Mouse (Mus musculus) kidney, postnatal 36 days (tissue): ENCODE measurements at regions not wholly inside any gene's neighbourhood (a gene's known extent, or its start where the extent isn't known, plus 50 kb on each side); places are given as distances from the start of the nearest gene placed in this dataset.

Source experiments
- DNase-seq, 2 experiments: peaks; one replicate each; pipeline ENCODE4 v3.0.0; 2021 to 2022; ENCODE audit warnings: mixed read lengths in 2 of 2

DNA sequence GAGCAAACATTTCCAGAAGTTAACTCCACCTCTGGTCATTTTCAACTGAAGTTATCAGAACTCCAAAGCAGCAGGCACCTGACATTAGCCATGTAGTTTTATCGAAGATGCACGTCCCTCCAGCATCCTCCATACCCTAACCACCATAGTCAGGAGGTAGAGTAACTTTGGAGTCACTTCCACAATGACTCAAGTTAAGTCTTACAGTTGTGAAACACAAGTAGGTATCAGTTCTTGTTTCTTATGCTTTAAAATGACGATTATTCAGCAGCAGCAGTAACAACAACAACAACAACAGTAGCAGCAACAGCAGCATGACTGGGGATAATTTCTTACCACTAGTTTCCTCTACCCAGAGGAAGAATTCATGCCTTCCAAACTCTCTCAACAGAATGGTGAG is 51.3 kb upstream of the Tank start:
- no peak for DNase-seq

- DNase-seq, result no peak
Observed at GRCm38 (mm10) chr2:61524060-61524734, 54.2 kb upstream of the Tank start.

GRCm38 (mm10) chr2:61514445-61515123 is 63.8 kb upstream of the Tank start:
- DNase-seq, result no peak

- no peak for DNase-seq
Observed at GRCm38 (mm10) chr2:61513787-61514444, 64.5 kb upstream of the Tank start.

- no peak for DNase-seq
Observed at GRCm38 (mm10) chr2:61503594-61503993, 74.8 kb upstream of the Tank start.

GRCm38 (mm10) chr2:61501922-61502321 is 76.5 kb upstream of the Tank start:
- no peak for DNase-seq

DNA sequence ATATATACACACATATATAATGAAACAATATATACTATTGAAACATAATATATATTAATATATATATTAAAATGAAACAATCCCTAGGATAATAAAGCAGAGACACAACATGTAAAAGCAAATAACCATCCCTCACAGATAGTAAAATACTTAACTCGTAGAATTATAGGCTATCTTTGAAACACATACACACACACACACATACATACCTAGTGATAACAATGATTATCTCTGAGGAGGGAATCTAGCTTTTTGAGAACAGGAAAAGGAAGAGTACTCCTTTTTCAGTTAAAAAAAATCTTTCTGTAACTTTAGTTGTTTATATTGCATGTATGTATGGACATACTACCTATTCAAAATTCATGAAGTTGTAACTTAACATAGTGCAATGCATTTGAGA is 79.1 kb upstream of the Tank start:
- no peak for DNase-seq

- DNase-seq, result no peak
Observed at GRCm38 (mm10) chr2:61497930-61498329, 80.5 kb upstream of the Tank start.

DNA sequence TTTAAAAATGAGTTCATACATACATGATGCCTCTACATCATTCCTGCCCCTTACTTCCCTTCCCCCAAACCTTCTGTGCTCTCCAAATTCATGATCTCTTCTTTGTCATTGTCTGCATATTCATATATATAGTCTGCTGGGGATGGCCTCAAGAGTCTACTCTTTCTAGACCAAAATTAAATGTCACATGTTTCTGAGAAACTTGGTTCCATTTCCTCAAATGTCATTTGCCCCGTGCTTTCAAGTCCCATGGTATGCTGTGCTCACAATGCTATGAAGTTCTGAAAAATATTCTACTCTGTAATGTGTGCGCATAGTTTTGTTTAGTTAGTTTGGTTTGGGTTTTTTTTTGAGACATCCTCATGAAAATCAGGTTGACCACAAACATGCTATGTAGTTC is 81.4 kb upstream of the Tank start:
- DNase-seq, result no peak

DNA sequence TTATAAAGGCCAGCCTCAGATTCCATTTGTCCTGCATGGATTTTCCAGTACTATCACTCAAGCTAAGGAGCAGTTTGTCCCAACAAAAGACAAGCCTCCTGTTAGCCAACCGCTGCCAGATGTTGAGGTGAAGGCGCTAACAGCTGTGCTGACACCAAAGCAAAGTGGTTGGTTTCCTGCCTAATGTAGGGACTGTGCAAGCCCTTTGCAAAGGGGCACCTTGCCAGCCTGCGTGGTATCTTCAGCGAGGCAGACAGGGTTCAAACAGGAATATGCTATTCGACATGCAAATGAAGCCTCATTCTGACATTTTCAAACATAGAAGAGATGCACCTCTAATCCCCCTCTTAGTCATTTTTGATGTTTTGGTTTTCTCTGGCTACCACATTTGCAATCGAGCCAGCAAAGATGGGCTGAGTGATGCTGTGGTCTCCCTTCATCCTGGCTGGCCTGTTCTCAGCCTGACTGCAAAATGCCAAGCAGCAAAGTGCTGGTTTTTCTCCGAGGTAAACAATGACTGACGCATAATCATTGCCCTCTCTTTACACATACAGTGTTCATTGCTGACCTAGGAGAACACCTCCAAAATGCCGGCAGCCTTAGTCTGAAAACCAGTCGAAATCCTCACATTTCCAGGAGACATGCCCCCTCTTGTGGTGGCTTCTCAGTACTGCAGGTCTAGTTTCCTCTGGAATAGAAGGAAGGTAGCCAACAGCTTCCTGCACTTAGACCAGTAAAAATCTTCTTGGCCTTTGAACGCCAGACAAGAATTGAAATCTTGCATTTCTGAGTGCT is 84.3 kb upstream of the Tank start:
- DNase-seq, result peak; percentile 59 to 87

DNA sequence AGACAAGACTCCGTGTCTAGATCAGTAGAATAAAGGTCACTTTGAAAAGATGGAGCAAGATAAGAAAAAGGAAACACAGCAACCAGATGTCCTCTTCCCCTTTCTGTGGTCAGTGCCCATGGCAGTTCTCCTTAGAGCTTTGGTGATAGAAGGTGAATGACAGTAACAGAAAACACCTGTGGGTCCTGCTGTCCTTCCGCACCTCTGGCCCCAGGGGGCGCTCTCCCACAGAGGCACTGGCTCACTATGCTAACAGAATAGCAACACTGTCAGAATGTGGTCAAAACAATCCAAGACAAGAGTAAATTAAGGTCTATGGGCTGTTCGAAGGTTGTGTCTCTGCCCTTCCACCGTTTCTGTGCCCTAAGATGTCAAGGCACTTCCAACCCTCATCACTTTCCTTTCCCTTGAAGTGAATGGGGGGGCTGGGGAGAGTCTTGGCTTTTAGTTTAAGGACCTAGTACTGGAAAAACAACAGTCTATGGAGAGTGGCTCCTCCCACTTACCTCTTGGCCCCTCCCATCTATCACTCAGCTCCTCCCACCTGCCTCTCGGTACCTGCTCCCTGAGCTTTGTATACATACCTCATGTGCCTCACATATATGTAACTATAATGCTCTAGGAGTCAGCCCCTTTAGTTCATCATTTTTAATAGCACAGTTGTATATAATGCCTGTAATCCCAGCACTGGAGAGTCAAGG is 86.2 kb upstream of the Tank start:
- peak in 1 of 2 experiments; percentile 50 for DNase-seq

DNA sequence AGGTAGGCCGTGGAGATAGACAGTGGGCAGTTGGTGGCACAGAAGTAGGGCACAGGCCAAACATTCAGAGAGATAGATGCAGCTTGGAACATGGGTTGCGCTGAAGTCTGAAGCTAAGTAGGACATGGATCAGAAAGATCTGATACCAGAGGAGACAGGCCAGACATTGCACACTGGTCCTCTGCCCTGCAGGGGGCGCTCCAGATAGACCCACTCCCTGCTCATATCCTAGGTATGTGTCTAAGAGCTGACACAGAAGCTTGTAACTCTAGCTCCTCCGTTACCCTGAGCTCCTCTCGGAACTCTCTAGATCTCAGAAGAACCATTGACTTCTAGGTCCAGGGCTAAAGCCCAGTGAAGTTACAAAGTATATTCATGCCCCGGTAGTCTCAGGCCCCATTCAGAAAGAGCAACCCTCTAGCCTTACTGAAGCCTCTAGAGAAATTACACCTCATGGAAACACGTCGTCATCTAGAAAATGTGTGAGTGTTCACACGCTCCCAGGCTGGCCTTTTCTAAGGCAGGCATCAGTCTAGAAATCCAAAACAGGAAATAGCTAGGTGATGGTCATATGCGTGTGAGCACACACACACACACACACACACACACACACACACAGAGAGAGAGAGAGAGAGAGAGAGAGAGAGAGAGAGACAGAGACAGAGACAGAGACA is 87.8 kb upstream of the Tank start:
- DNase-seq, result no peak

DNA sequence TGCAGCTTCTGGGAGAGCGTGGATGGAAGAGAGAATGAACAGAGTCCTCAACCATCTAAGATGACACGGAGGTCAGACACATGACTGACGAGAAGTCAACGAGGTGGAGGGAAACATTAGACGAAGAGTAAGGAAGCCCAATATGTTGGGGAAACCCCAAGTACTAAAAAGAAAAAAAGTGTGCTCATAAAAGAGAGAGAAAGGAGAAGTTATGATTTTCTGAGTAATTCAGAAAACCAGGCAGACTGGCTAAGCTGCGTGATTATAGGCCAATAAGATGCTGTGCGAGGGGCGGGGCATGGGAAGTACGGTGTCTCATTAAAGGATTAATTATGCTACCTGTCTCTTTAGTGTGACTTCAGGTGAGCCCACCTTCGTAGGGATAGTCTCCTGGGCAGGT is 88.6 kb upstream of the Tank start:
- DNase-seq, result no peak

DNA sequence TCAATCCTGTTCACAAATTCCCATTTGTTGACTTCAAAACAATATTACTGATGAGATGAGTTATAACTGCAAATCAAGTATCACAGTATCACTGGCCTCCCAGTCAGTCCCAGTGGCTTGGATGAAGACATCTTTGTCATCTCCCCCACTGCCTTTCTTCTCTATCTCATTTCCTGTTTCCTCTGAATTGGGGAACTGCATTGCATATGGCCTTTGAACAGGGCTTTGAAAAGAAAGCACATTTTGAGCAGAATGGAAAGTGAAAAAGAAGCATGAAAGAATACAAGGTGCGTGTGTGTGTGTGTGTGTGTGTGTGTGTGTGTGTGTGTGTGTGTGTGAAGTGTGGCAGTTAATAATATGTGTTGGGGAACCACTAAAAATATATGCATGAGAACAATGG is 94.6 kb upstream of the Tank start:
- DNase-seq, result no peak

DNA sequence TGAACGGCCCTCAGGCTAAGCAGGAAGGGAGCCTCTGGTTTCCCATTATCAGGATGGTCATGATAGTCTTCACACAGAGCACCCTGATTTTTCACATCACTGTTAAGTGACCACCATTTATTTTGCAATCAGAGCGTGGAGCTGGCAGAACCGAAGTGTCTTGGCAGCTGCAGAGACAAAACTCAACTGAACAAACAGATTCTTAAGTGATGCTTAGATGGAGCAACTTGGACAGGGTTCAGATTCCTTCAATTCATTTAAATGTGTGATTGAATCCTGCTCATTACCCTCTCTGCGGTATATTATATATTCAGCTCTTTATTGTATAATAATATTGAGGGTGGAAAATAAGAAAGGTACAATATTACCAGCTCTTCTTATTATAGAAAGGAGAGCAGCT is 101.7 kb upstream of the Tank start:
- no peak for DNase-seq

- no peak for DNase-seq
Observed at GRCm38 (mm10) chr2:61474626-61475025, 103.8 kb upstream of the Tank start.

DNA sequence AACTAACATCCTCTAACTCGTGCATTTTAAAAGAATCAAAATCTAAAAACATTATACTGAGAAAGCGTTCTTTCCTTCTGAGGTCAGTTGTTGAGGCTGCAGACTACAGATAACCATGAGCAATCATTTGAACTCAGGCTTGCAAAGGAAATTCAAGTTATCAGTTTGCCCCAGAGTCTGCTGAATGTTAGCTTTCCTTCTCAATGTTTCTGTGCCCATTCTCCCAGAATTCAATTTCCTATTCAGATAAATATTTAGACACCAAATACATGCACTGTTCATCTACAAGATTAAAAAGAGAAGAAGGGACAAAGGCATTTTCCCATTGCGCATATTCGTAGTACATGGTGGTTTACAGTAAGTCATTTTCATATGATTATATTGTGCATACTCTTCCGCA is 107.9 kb upstream of the Tank start:
- DNase-seq, result no peak

GRCm38 (mm10) chr2:61470064-61470463 is 108.3 kb upstream of the Tank start:
- DNase-seq, result no peak

GRCm38 (mm10) chr2:61455902-61456301 is 122.5 kb upstream of the Tank start:
- DNase-seq, result peak; percentile 59 to 89

GRCm38 (mm10) chr2:61454729-61455128 is 123.7 kb upstream of the Tank start:
- no peak for DNase-seq

DNA sequence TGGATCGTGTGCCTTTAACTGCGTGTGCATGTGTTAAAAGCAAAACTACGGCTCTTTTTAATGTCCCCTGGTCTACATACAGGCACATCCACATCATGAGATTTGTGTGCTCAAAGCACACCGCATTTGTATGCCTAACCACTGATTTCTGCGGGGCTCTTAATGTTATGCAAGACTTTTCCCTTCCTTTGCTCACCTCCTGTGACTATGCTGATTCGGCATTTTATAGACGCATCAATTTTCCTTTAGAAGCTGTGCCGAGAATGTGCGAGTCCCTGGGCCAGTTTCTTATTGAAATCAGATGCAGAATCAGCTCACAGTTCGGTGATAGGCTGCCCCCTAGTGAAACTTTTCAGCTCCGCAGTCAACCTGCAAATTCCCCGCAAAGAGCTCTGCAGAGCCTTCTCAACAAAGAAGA is 124.1 kb upstream of the Tank start:
- DNase-seq, result peak; percentile 87 to 91
